Mouse (Mus musculus) embryonic stem cell, embryonic (primary cell): Measurements from ENCODE around the gene Msi1.

Source experiments
- CTCF ChIA-PET, 4 experiments: fragments of 300-600 bp in 2 of 4; fragments of 350-600 bp in 2 of 4; sonication (Branson Sonifier 250); formaldehyde crosslinking; loops; one replicate each; lab custom pipeline; 2022; ENCODE audit warnings: inconsistent platforms in 2 of 4; lab: Charles Lee
- POLR2A ChIA-PET, 4 experiments: fragments of 300-600 bp in 2 of 4; fragments of 350-600 bp in 2 of 4; sonication (Branson Sonifier 250); formaldehyde crosslinking; loops; one replicate each; lab custom pipeline; 2022; ENCODE audit warnings: antibody characterized with exemption in 4 of 4, inconsistent platforms in 1 of 4; lab: Charles Lee

Gene Msi1

DNA sequence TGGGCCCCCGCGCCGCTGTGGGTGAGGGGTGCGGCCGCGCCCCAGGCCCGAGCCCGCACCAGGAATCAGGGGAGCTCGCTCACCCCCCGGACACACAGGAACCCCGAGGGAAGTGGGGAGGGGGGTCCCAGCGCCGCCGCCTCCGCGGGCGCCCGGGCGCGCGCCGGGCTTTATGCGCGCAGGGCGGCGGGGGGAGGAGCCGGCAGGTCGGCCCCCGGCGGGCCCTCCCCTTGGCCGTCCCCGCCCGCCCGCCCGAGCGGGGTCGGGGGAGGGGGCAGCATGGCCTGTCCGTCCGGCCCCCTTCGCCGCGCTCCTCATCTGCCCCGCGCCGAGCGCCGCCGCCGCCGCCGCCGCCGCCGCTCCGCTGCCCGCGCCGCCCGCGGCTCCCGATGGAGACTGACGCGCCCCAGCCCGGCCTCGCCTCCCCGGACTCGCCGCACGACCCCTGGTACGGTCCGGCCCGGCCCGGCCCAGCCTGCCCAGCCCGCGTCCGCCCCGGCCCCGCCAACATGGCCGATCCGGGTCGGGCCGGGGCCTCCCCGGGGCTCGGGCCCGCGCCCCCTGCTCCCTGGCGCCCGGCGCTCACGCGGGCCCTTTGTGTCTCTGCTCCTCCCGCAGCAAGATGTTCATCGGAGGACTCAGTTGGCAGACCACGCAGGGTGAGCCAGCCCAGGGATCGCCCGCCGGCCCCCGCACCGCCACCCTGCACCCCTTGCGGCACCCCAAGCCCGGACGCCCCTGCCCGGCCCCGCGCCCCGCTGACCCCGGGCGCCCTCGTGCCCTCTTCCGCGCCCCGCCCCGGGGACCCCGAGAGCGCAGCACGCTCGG, at the start of gene Msi1:
Gene Msi1 (plus strand): TSS at position 241 of the 828 bp plus-strand sequence.
- ChIA-PET POLR2A (interaction anchor here (0.6 to 1.9 kb wide), 19 partner anchors 11 to 249 kb away, joined by 3 to 9 read pairs (median 3); partner anchors contain the start of genes Dynll1 (in 1 of the 4) and Pop5 (in 1 of the 4)), CTCF (interaction anchor here (0.6 to 1.2 kb wide), 5 partner anchors 11 to 735 kb away, joined by 3 to 4 read pairs (median 4); no protein-coding TSS in a partner anchor)

DNA sequence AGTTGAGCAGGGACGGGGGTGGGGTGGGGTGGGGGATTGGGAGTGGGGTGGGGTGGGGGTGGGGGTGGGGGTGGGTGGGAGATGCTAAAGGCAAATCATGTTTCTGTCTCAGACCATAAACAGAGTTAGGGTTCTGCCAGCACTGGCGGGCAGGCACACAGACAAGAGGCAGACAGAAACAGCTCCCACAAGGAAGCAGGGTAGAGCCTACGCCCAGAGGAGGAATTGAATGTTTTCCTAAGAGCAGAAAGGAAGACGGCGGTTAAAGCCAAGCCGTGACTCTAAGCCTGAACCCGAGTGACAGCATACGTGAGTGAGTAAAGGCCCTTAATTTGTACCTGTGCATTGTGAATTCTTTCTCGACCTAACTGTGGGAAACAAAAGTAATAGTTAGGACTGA, 37.5 kb upstream of the Msi1 start:
- POLR2A ChIA-PET = interaction anchor here in 2 of 4 experiments (1.0 to 5.6 kb wide), 4 partner anchors 11 to 91 kb away, joined by 3 to 53 read pairs (median 9); partner anchors contain the start of gene Dynll1 (in 1 of the 2)

DNA sequence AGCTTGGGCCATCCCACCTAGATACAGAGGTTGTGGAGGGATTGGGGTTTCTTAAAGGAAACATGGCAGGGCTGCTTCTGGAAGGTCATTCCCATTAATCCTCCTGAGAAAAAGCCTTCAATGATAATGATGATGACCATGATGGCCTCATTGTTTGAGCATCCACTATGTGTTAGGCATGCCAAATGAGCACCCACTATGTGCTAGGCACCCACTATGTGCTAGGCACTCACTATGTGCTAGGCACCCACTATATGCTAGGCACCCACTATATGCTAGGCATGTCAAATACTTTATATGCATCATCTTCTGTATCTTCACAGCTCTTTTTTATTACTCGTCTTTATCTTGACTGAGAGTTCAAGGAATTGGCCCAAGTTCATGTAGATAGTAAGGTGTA, 36.4 kb upstream of the Msi1 start:
- POLR2A ChIA-PET = interaction anchor here in 3 of 4 experiments (0.6 to 5.6 kb wide), 11 partner anchors 10 to 697 kb away, joined by 3 to 53 read pairs (median 3); no protein-coding TSS in a partner anchor

More for the DNA sequence above, 37.5 kb upstream of the Msi1 start:
- CTCF ChIA-PET = interaction anchor here in 1 of 4 experiments (1.8 kb wide), 1 partner anchor 12 kb away, joined by 5 read pairs; no protein-coding TSS in a partner anchor

DNA sequence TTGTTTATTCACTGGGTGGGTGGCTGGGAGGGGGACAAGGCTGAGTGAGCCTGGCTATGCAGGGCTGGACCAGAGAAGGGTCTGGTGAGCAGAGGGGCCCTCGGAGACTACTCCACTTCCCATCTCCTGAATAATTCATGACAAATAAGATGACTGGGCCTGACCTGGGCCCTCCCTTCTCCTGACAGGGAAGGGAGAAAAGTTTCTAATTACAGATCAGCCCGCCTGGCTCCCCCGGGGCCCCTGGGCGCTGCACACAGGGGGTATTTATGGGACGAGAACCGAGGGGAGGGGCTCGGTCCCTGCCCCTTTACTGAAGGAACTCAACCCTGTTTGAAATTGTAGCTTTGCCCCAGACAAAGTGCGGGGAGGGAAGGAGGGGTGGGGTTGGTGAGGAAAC, 35.2 kb upstream of the Msi1 start:
- POLR2A ChIA-PET = interaction anchor here (0.5 to 5.6 kb wide), 28 partner anchors 9 to 639 kb away, joined by 3 to 53 read pairs (median 4); no protein-coding TSS in a partner anchor
- CTCF ChIA-PET = interaction anchor here in 3 of 4 experiments (0.6 to 1.8 kb wide), 10 partner anchors 10 to 1270 kb away, joined by 3 to 14 read pairs (median 6); no protein-coding TSS in a partner anchor

More for the DNA sequence above, 36.4 kb upstream of the Msi1 start:
- CTCF ChIA-PET = interaction anchor here in 1 of 4 experiments (1.8 kb wide), 1 partner anchor 11 kb away, joined by 5 read pairs; no protein-coding TSS in a partner anchor

DNA sequence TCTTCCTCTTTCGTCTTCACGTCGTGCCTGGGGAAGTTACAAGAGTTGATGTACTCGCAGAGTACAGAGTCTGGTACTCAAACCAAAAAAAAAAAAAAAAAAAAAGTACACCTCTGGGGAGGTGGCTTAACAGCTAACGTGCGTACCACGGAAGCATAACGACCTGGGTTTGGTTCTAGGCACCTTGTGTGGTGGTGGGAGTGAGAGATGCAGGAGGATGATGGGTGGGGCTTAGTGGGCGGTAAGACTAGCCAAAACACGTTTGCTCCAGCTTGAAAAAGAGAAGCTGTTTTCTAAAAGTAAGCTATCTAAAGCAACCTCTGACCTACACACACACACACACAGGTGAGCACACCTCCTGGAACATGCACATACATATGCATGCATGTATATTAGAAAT, 34.6 kb upstream of the Msi1 start:
- ChIA-PET POLR2A (interaction anchor here (0.5 to 5.6 kb wide), 32 partner anchors 8 to 640 kb away, joined by 3 to 53 read pairs (median 4); no protein-coding TSS in a partner anchor), CTCF (interaction anchor here in 3 of 4 experiments (0.5 to 1.8 kb wide), 12 partner anchors 9 to 1270 kb away, joined by 3 to 14 read pairs (median 6); partner anchors contain the start of gene Msi1 (in 1 of the 3))

DNA sequence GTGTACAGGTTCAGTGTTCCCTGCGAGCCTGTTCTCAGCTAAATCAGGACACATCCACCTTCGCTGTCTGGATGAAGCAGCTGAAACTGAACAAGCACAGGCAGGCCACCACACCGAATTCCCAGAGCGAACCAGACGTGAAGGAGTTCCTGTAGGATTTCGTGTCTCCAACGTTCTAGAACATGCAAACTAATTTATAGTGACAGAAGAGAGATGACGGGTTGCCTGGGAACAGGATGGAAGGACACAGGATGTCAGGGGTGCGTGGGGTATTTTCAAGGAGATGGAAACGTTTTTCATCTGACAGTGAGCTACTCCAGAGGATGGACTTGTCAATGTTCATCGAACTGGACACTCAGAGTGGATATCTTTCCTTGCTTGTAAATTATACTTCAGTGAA, 32.7 kb upstream of the Msi1 start:
- POLR2A ChIA-PET = interaction anchor here in 3 of 4 experiments (0.5 to 2.4 kb wide), 15 partner anchors 7 to 110 kb away, joined by 3 to 9 read pairs (median 4); partner anchors contain the start of gene Dynll1 (in 1 of the 3)
- CTCF ChIA-PET = interaction anchor here in 3 of 4 experiments (0.6 to 1.6 kb wide), 5 partner anchors 21 to 393 kb away, joined by 3 to 6 read pairs (median 3); no protein-coding TSS in a partner anchor

DNA sequence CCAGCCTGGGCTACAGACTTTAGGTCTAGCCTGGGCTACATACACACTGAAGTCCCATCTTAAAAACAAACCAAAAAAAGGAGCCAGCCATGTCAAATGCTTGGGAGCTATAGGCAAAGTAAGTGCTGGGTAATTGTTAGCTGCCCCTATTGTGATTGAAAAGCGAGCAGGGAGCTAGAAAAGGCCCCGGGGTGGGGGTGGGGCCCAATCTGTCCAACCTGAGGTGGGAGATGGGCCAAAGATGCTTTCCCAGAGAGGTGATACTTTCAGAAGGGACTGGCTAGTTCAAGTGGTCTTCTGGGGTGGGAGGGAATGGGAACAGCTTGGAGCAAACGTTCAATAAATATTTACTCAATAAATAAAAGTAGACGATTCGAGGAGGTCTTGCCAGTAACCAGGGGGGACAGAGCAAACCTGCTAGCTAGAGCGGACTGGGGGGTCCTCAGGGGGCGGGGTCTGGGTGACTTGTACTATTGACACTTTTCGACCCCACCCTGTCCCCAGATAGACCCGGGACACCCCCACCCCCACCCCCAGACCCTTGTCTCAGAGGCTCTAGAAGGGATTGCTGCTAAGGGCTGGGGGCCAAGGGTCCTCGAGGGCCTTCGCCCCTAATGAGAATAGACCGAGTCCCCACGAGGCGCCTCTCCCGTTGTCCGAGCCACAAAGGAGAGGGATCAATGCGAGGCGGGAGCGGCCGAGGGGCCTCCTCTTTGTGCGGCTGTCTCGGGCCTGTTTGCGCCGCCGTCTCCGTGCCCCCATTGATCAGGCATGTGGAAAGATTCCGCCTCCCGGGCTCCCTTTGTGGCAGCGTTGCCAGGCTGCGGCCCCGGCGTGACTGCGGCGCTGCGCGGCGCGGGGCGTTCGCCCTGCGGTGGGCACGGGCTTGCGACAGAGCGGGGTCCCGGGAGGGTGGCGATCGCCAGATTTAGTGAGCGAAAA, 31.3 kb upstream of the Msi1 start:
- ChIA-PET POLR2A (interaction anchor here (0.6 to 2.4 kb wide), 38 partner anchors 7 to 1750 kb away, joined by 3 to 12 read pairs (median 4); partner anchors contain the start of gene Dynll1 (in 1 of the 4)), CTCF (interaction anchor here (0.6 to 1.6 kb wide), 8 partner anchors 23 to 1236 kb away, joined by 3 to 11 read pairs (median 4); no protein-coding TSS in a partner anchor)

DNA sequence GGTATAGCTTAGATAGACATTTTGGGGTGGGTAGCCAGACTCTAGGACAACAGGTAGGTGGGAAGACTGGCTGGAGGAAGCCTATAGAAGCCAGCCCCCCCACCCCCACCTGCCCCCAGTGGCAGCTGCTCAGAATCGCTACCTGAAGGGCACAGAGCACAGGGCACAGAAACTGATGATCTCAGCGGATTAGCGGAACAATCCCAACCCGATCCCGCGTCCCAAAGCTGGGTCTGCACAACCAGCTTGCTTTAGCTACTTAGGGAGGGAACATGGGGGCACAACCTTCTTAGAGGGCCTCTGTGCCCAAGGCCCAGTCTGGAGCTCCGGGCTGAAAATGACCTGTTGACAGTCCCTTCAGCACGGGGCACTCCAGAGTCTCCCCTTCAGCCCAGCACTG, 27.3 kb upstream of the Msi1 start:
- ChIA-PET CTCF (interaction anchor here in 3 of 4 experiments (0.5 to 1.3 kb wide), 3 partner anchors 38 to 216 kb away, joined by 3 read pairs; no protein-coding TSS in a partner anchor), POLR2A (interaction anchor here in 3 of 4 experiments (0.8 to 4.8 kb wide), 9 partner anchors 9 to 171 kb away, joined by 3 to 53 read pairs (median 4); partner anchors contain the start of gene Msi1 (in 1 of the 3))

DNA sequence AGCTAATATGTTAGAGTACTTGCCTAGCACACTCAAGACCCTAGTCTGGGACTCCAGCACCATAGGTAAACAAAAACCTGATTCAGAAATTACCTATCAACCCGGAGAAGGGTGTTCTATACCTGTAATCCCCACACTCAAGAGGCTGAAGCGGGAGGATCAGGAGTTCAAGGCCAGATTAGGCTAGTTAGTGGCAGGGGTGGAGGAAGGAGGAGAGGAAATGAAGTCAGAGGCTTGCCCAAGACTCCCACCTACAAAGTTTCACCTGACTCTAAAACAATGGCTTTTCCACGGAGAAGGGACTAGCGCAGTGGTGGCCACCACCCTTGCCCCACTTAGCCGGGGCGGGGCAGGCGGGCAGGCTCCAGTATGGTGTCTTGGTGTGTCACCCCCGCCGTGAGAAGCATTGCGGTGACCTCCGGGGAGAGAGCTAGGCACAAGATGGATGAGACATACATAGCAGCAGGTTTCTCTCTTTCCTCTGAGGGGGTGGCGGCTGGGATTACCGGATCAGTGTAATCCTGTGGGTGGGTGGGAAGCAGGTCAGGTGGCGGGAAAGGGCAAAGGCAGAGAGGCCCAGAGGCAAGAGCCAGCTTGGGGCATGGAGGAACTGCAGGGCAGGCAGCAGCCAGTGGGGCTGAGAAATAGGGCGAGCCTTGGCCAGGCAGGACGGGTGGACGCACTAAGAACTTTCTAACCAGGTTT, 25.8 kb upstream of the Msi1 start:
- CTCF ChIA-PET = interaction anchor here (0.6 to 2.7 kb wide), 21 partner anchors 9 to 252 kb away, joined by 3 to 26 read pairs (median 5); no protein-coding TSS in a partner anchor

DNA sequence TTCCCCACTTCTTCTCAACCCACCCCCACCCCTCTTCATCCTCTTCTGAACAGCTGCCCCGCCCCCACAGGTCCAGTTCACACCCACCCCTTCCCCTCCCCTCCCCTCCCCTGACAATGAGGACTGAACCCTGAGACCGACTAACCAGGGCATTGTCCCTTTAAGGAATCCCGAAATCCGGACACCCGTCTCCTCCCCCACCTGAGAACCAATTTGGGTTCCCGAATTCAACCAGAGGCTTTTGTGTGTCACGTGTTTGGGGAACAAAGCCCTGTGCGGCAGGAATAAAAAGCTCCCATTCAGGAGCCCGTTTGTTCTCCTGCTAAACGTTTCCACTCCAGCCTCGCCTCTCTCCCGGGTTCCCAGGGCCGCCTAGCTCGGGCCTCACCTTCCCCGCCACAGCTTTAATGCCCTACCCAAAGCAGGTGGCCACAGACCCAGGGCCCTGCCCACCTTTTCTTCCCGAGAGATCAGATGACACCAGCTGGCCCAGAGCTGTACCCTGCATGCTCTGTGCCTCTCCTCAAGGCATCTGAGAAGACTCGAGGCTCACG, 25.1 kb upstream of the Msi1 start:
- CTCF ChIA-PET = interaction anchor here (0.6 to 2.7 kb wide), 26 partner anchors 8 to 342 kb away, joined by 3 to 26 read pairs (median 4); no protein-coding TSS in a partner anchor
- POLR2A ChIA-PET = interaction anchor here (0.5 to 4.8 kb wide), 85 partner anchors 8 to 713 kb away, joined by 3 to 53 read pairs (median 4); partner anchors contain the start of genes Msi1 (in 3 of the 4), Dynll1 (in 2 of the 4), Rplp0 (in 1 of the 4) and Sirt4 (in 1 of the 4)

More for the DNA sequence above, 25.8 kb upstream of the Msi1 start:
- POLR2A ChIA-PET = interaction anchor here (0.6 to 4.8 kb wide), 62 partner anchors 8 to 634 kb away, joined by 3 to 53 read pairs (median 5); partner anchors contain the start of genes Dynll1 (in 2 of the 4), Msi1 (in 1 of the 4), Rplp0 (in 1 of the 4) and Sirt4 (in 1 of the 4)

DNA sequence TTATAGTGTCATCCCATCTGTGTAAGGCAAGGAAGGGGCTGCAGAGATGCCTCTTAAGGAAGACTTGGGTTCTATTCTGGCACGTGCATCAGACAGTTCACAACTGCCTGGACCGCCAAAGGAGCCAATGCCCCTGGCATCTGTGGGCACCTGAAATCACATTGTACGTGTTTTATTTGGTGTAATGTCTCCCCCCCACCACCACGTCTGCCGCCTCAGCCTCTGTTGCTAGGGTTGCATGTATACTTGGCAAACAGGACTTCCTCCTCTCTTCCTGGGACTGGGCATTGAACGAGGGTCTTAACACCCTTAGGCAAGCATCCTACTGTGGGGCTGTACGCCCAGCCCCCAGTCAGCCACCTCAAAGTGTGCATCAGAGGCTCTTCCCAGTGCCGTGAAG, 24.2 kb upstream of the Msi1 start:
- CTCF ChIA-PET = interaction anchor here in 3 of 4 experiments (0.9 to 2.7 kb wide), 9 partner anchors 10 to 59 kb away, joined by 3 to 13 read pairs (median 5); no protein-coding TSS in a partner anchor
- POLR2A ChIA-PET = interaction anchor here (0.6 to 4.8 kb wide), 37 partner anchors 8 to 225 kb away, joined by 3 to 53 read pairs (median 5); partner anchors contain the start of genes Msi1 (in 3 of the 4) and Dynll1 (in 1 of the 4)

DNA sequence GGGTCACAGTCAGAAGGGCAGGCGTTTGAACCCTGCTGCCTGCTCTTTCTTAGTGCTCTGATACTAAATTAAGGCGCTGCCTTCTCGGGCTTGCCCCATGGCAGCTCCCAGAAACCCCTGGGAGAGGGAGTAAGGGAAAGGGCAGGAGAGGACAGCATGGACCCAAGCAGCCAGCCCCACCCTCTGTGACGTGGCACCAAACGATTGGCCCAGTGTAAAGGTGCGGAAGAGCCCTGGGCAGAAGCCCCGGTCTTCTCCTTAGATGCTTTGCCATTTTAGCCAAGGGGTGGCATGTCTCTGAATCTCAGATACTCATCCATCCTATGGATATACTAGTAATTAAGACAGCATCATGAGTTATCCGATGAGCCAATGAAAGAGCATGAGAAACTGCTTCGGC, 21.3 kb upstream of the Msi1 start:
- ChIA-PET CTCF (interaction anchor here in 2 of 4 experiments (0.7 to 0.9 kb wide), 2 partner anchors 28 to 29 kb away, joined by 3 to 11 read pairs; no protein-coding TSS in a partner anchor), POLR2A (interaction anchor here in 3 of 4 experiments (1.0 to 2.8 kb wide), 7 partner anchors 11 to 224 kb away, joined by 3 to 9 read pairs (median 4); partner anchors contain the start of genes Msi1 (in 1 of the 3) and Rab35 (in 1 of the 3))

DNA sequence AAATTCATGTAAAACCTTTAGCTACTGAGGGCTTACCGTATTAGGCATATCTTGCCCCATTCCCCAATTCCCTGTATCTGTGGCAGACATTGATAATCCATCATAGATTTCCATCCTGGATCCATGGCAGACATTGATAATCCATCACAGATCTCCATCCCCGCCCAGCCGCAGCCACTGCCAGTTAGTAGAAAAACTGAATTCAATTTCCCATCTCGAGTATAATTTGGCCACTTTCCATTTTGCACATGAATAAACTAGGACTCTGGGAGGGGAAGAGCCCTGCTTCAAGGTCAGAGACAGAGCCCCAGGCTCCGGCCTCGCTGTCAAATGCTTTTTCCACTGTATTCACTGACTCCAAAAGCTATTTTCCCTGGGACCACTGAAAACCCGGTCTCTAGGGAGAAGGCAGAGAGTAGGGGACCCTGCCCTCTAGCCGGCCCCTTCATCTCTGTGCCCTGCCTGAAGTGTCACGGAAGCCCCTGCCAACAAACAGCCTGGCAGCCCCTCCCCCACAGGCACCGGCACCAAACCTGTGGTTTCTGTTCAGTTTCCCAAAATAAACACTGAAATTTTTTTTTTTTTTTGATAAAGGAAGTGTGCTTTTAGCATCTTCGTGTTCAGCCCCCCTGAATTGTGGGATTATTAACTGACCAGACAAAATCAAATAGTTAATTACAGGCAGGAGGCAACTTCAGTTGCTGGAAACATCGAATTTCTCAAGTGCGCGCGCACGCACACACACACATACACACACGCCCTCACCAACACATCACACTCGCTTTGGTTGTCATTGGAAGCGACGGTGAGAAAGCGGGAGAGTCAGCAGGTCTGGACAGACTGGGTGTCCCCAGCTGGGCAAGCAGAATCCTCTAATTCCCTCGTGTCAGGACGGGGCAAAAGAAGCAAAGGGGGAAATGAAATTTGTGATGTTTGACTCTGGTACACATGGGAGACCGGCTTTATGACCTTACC, 14.0 kb upstream of the Msi1 start:
- ChIA-PET CTCF (interaction anchor here in 1 of 4 experiments (0.6 to 1.0 kb wide), 2 partner anchors 22 to 26 kb away, joined by 3 read pairs; no protein-coding TSS in a partner anchor), POLR2A (interaction anchor here in 2 of 4 experiments (0.5 to 3.5 kb wide), 8 partner anchors 11 to 346 kb away, joined by 3 to 15 read pairs (median 4); partner anchors contain the start of gene Msi1 (in 1 of the 2))

DNA sequence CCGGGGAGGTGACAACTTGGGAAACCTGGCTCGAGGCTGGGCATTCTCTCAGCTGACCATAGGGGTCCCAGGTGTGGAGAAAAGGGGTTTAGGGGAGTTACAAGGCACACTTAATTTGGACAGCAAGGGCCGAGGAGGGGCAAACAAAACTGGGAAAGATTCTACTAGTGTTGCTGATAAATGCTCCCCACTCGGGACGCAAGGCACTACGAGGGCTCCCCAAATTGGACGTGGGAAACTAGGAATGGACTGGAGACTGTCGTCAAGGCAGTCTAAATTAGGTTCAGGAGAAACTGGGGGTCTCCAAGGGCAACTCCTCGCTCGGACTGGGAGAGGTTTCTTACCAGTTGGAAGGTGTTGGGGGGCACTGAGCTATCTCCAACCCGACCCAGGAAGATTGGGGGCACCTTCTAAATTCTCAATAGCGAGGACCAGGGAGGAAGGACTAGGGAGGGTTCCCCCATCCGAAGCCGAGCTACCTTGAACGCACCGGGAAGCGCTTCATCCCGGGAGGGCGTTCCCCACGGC, 504 bp upstream of the Msi1 start:
- ChIA-PET CTCF (interaction anchor here (0.6 to 1.2 kb wide), 5 partner anchors 12 to 734 kb away, joined by 3 to 4 read pairs (median 4); no protein-coding TSS in a partner anchor), POLR2A (interaction anchor here in 3 of 4 experiments (0.6 to 1.9 kb wide), 17 partner anchors 11 to 196 kb away, joined by 3 to 9 read pairs (median 3); partner anchors contain the start of genes Dynll1 (in 1 of the 3) and Pop5 (in 1 of the 3))
